Mouse (Mus musculus) embryo, embryonic 11 days (tissue): ENCODE results near the gene Vmn1r195.
"Not testable (repeated sequence)": the region's sequence is repeated elsewhere in the genome, so short reads cannot be mapped to it uniquely, and the experiment has no call there.

Source experiments
- DNase-seq: peaks from one replicate; pipeline ENCODE4 v3.0.0-alpha.2; 2015

Vmn1r195 gene

GRCm38 (mm10) chr13:22270222-22270621, at the start of gene Vmn1r195:
Gene Vmn1r195 (plus strand): TSS chr13:22270522.
- not testable (repeated sequence) for DNase-seq

GRCm38 (mm10) chr13:22223060-22223459, 47.3 kb upstream of the Vmn1r195 start, which contains the start of gene Vmn1r193:
Gene Vmn1r193 (minus strand): TSS chr13:22223160.
- not testable (repeated sequence) for DNase-seq

GRCm38 (mm10) chr13:22243915-22244314, 26.4 kb upstream of the Vmn1r195 start, which contains the start of gene Vmn1r194:
Gene Vmn1r194 (plus strand): TSS chr13:22244215.
- DNase-seq, result no peak

DNA sequence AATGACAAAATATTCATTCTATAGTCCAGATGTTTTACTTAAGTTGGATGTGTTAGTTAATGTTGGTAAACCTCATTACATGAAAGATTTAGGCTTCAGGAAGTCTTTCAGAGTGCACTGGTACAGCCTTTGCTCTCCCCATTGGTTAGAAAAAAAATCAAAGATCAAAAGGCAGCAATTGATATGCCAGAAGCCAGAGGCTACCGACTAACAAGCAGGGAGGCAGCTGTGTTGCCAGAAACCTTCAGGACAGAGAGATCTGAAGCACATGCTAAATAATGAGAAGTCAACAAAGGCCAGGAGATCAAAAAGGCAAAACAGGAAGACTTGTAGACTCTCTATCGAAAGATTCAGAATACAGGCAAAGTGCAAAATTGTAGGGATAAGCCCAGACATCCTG, 1.4 kb downstream of the Vmn1r195 start:
- DNase-seq, result no peak

DNA sequence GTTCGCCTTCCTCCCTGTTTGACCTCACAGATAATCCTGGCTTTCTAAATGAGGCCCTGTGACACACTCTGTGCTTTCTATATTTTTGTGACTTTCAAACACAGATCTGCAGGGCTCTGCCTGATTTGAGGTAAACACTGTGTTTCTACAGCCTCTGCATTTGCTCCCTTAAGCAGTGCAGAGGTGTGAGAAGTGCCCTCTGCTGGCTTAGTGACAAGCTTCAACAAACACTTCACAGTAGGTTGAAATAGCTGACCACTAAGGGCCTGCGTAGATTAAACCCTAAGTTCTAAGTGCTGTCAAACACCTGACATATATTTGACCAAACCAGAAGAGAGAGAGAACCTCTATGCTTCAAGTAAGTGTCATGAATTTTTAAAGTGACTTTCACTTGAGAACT, 14.3 kb downstream of the Vmn1r195 start:
- peak; percentile 11 for DNase-seq

- DNase-seq, result no peak
Observed at GRCm38 (mm10) chr13:22289620-22290019, 19.3 kb downstream of the Vmn1r195 start, which contains the start of gene Vmn1r196. Gene Vmn1r196 (plus strand): TSS chr13:22289920.

DNA sequence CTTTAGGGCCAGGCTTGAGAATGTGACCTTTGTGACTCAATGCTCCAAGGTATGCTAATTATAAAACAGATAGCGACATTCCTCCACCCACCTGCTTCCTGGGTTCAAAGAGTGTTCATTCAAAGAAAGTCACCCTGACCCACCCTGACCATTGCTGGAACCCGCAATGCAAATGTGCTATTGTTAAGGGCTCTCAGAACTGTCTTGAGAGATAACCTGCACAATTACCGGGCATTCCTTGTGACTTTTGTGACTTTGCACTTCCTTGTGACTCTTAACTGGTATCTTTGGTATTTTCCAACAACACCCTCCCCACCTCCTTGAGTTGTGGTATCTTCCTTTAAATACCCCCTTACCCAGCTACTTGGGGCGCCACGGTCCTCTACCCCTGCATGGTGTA, 37.8 kb downstream of the Vmn1r195 start:
- DNase-seq, result not testable (repeated sequence)

GRCm38 (mm10) chr13:22315361-22315760, 45.0 kb downstream of the Vmn1r195 start:
- no peak for DNase-seq

- no peak for DNase-seq
Observed at GRCm38 (mm10) chr13:22317366-22317765, 47.0 kb downstream of the Vmn1r195 start.

- DNase-seq, result no peak
Observed at GRCm38 (mm10) chr13:22320091-22320490, 49.8 kb downstream of the Vmn1r195 start.

DNA sequence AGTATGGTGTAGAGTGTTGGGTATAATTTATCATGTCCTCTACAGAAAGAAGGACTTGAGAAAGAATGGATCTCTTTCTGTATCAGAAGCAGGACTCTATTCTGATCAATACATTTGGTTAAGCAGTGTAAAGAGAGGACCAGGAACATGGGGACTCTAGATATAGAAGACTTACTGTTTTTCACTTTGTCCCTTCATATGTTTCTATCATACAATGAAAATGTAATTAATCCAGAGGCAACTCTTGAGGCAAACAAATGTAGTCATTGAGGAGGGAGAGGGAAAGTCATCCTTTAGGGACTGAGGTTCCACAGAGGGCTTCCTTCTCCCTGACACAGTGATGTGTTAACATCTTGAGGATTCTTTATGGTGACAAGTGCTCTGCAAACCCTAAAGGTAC, 54.0 kb downstream of the Vmn1r195 start, which contains the start of gene Vmn1r197:
Gene Vmn1r197 (plus strand): TSS at position 301 of the 400 bp plus-strand sequence.
- no peak for DNase-seq
